Mouse (Mus musculus) heart, postnatal 0 days (tissue): Measurements from ENCODE around the gene Clmp.
A peak's percentile ranks its signal among the peaks of the same experiment; 100 is the strongest.

Experiments
- CTCF ChIP-seq: IDR thresholded peaks from 2 replicates; pipeline ENCODE4 v1.5.1; 2016; ENCODE audit warnings: antibody characterized with exemption, control low read depth, low read depth
- EP300 ChIP-seq: IDR thresholded peaks from 2 replicates; pipeline ENCODE4 v1.6.1; 2016; ENCODE audit warnings: antibody characterized with exemption, low read depth

DNA sequence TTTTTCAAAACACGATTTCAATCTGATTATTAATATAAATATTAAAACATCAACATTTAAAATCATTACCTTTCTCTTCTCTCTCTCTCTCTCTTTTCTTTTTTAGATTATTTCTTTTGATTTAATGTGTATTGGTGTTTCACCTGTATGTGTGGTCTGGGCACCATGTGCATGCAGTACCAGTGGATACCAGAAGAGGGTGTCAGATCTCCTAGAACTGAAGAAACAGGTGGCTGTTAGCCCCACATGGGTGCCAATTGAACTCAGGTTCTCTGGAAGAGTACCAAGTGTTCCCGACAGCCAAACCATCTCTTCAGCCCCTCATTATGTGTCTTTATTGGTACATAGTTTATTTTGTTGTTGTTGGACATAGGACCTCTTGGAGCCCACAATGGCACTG, 126.1 kb downstream of the Clmp start:
- peak; percentile 31 for TF ChIP-seq CTCF
- no peak for TF ChIP-seq EP300
